In genomic region chr14:30570303-30570702, GRCm38 (mm10) we compare ENCODE assay signal across 18 mouse cellular contexts. TPM values are rescaled to one million over a fixed set of nuclear protein-coding genes. Genes with fewer than 3 reads are reported as not detected.
A peak's percentile ranks its signal among the peaks of the same experiment; 100 is the strongest.
DNase-seq lines count a peak whose midpoint lies in the region; ATAC-seq and TF ChIP-seq lines count a peak whose summit lies in the region.
"Had no signal": no experiment of that assay in that cellular context is flagged by ENCODE, and none has a peak within 500 bp of the region (broad histone marks: within the 10 kb centered on the region; RNA-seq: fewer than 3 reads in every experiment).

No protein-coding gene starts in this region.

- H3K4me3 ChIP-seq in heart, embryonic 13.5 days, result no peak overlapping the region
- no peak overlapping the region for H3K4me3 ChIP-seq in heart, embryonic 11.5 days (ENCODE audit: low read depth, low read length)
- H3K4me3 ChIP-seq in lung, adult 2 months (replicated peaks; ENCODE audit: extremely low read depth, low read depth, low read length), result no peak overlapping the region
- no peak overlapping the region for H3K4me3 ChIP-seq in hindbrain, postnatal 0 days (ENCODE audit: low read length)
- H3K4me3 ChIP-seq: embryonic facial prominence, embryonic 12.5 days; heart, embryonic 15.5 days; hindbrain, embryonic 10.5 days; limb, embryonic 13.5 days; midbrain, embryonic 10.5 days had no signal

- no peaks in the 10 kb centered on the region for H3K27me3 ChIP-seq in heart, embryonic 13.5 days (replicated peaks)
- H3K27me3 ChIP-seq in heart, embryonic 11.5 days (ENCODE audit: control insufficient read depth, insufficient read depth, low read length), result no peaks in the 10 kb centered on the region
- no peaks in the 10 kb centered on the region for H3K27me3 ChIP-seq in Patski
- H3K27me3 ChIP-seq in hindbrain, postnatal 0 days (ENCODE audit: insufficient read depth, low read length), result no peaks in the 10 kb centered on the region
- H3K27me3 ChIP-seq: embryonic facial prominence, embryonic 12.5 days; heart, embryonic 15.5 days; limb, embryonic 13.5 days had no signal

- WGBS in heart, embryonic 13.5 days, result 72% methylated on average over 9 of the region's 9 CpGs
- WGBS in heart, embryonic 11.5 days (ENCODE audit: insufficient replicate concordance), result 83% methylated on average over 9 of the region's 9 CpGs
- 42% methylated on average over 9 of the region's 9 CpGs for WGBS in lung, adult 2 months
- WGBS in hindbrain, postnatal 0 days, result 60% methylated on average over 9 of the region's 9 CpGs

- H3K4me2 ChIP-seq in heart, embryonic 13.5 days, result no peak overlapping the region
- H3K4me2 ChIP-seq in heart, embryonic 11.5 days, result no peak overlapping the region
- no peak overlapping the region for H3K4me2 ChIP-seq in hindbrain, postnatal 0 days (ENCODE audit: low read depth, low read length)
- H3K4me2 ChIP-seq: embryonic facial prominence, embryonic 12.5 days; heart, embryonic 15.5 days; limb, embryonic 13.5 days had no signal

- H3K27ac ChIP-seq in heart, embryonic 13.5 days (replicated peaks), result peak overlapping the region; percentile 40
- no peak overlapping the region for H3K27ac ChIP-seq in heart, embryonic 11.5 days (ENCODE audit: low read depth, low read length)
- no peak overlapping the region for H3K27ac ChIP-seq in hindbrain, postnatal 0 days
- H3K27ac ChIP-seq: embryonic facial prominence, embryonic 12.5 days; heart, embryonic 15.5 days; hindbrain, embryonic 10.5 days; limb, embryonic 13.5 days; midbrain, embryonic 10.5 days; stomach, postnatal 0 days had no signal

- POLR2A ChIA-PET in Patski (lab: Charles Lee), result no interaction called here

- H3K9ac ChIP-seq in heart, embryonic 13.5 days, result no peak overlapping the region
- no peak overlapping the region for H3K9ac ChIP-seq in heart, embryonic 11.5 days (ENCODE audit: low read depth, low read length)
- H3K9ac ChIP-seq in hindbrain, postnatal 0 days (replicated peaks; ENCODE audit: low read length), result no peak overlapping the region
- H3K9ac ChIP-seq: embryonic facial prominence, embryonic 12.5 days; heart, embryonic 15.5 days; limb, embryonic 13.5 days had no signal

- in situ Hi-C loops in Patski (cut with MboI; ENCODE audit: low pct_unique_long_range_greater_than_20kb), result no loop called here

- peaks cover 13% of the 10 kb centered on the region for H3K4me1 ChIP-seq in heart, embryonic 13.5 days
- H3K4me1 ChIP-seq in heart, embryonic 11.5 days (ENCODE audit: control insufficient read depth, insufficient read depth, low read length), result no peaks in the 10 kb centered on the region
- H3K4me1 ChIP-seq in lung, adult 2 months (ENCODE audit: control insufficient read depth, insufficient read depth, low read length), result 0 out of 2 replicates have a peak, but pooled peaks cover 2% of the 10 kb centered on the region
- H3K4me1 ChIP-seq in hindbrain, postnatal 0 days (ENCODE audit: insufficient read depth, low read length), result no peaks in the 10 kb centered on the region
- H3K4me1 ChIP-seq: embryonic facial prominence, embryonic 12.5 days; hindbrain, embryonic 10.5 days; limb, embryonic 13.5 days; midbrain, embryonic 10.5 days had no signal

- DNase-seq in lung, adult 18-20 months, result peak; percentile 68 to 79
- no peak for DNase-seq in lung, adult 2 months
- DNase-seq in Patski (ENCODE audit: low read depth, low spot score), result no peak
- DNase-seq in lung, postnatal 10 days, result peak; percentile 62
- DNase-seq in B cell, adult 2 months, result no peak
- DNase-seq in hindbrain, postnatal 0 days (ENCODE audit: low spot score), result no peak
- DNase-seq: cerebellum, adult 2 months; retina, postnatal 1 day; thymus, postnatal 4 days had no signal

- CTCF ChIA-PET in Patski (lab: Charles Lee), result no interaction called here

- no peak for ATAC-seq in heart, embryonic 13.5 days (ENCODE audit: extremely low read depth, insufficient number of reproducible peaks, low FRiP score, low TSS enrichment)
- ATAC-seq in heart, embryonic 11.5 days (replicated peaks; ENCODE audit: insufficient number of reproducible peaks, low FRiP score, low TSS enrichment), result no peak
- ATAC-seq in Patski, result peak; percentile 49
- ATAC-seq in hindbrain, postnatal 0 days, result no peak
- ATAC-seq: inflammation-experienced regulatory T-cells, adult 6 months had no signal

- no peak for TF ChIP-seq CTCF in lung, adult 2 months (IDR thresholded peaks at IDR 0.05; ENCODE audit: insufficient read depth, low read length)
- no peak for TF ChIP-seq CTCF in Patski (IDR thresholded peaks at IDR 0.05)
- no peak for TF ChIP-seq CTCF in hindbrain, postnatal 0 days (IDR thresholded peaks at IDR 0.05; ENCODE audit: low read depth)

- no peaks in the 10 kb centered on the region for H3K9me3 ChIP-seq in heart, embryonic 13.5 days
- H3K9me3 ChIP-seq in heart, embryonic 11.5 days (replicated peaks; ENCODE audit: control insufficient read depth, low read length), result no peaks in the 10 kb centered on the region
- H3K9me3 ChIP-seq in hindbrain, postnatal 0 days (ENCODE audit: low read length), result no peaks in the 10 kb centered on the region
- H3K9me3 ChIP-seq: embryonic facial prominence, embryonic 12.5 days; heart, embryonic 15.5 days; hindbrain, embryonic 10.5 days; limb, embryonic 13.5 days; midbrain, embryonic 10.5 days had no signal

- no peak for TF ChIP-seq POLR2A in lung, adult 2 months (IDR thresholded peaks at IDR 0.05; ENCODE audit: borderline replicate concordance, extremely low read depth, low read depth, low read length)

- peaks cover 96% of the 10 kb centered on the region for H3K36me3 ChIP-seq in heart, embryonic 13.5 days
- peaks cover 56% of the 10 kb centered on the region for H3K36me3 ChIP-seq in heart, embryonic 11.5 days (ENCODE audit: control insufficient read depth, insufficient read depth, low read length)
- H3K36me3 ChIP-seq in hindbrain, postnatal 0 days (ENCODE audit: insufficient read depth, low read length), result peaks cover 84% of the 10 kb centered on the region

RNA-seq across cellular contexts. Expression of gene Tkt, which starts 22.1 kb away (rescaled TPM):
- 86.2 and 96.6 TPM in 2 replicates for polyA plus RNA-seq in heart, embryonic 13.5 days (2015; fragmentation: Nextera tagmentation; extraction: Ambion mirVana)
- 38.6 and 54.6 TPM in 2 replicates for polyA plus RNA-seq in heart, embryonic 11.5 days (2014; fragmentation: Nextera tagmentation; extraction: Ambion mirVana)
- polyA plus RNA-seq in lung, adult 2 months (2012; rRNA removed), result 223 and 271 TPM in 2 replicates
- 543 TPM for polyA plus RNA-seq in Patski (2021)
- total RNA-seq in hindbrain, postnatal 0 days (2014; rRNA removed), result 388 and 429 TPM in 2 replicates
- polyA plus RNA-seq in hindbrain, postnatal 0 days (2015; fragmentation: Nextera tagmentation; extraction: Ambion mirVana), result 248 and 258 TPM in 2 replicates

RNA-seq across cellular contexts. Expression of gene Prkcd, which starts 55.7 kb away (rescaled TPM):
- polyA plus RNA-seq in heart, embryonic 13.5 days (2015; fragmentation: Nextera tagmentation; extraction: Ambion mirVana), result 36.7 and 40.9 TPM in 2 replicates
- 25.5 and 28.1 TPM in 2 replicates for polyA plus RNA-seq in heart, embryonic 11.5 days (2014; fragmentation: Nextera tagmentation; extraction: Ambion mirVana)
- 111 and 134 TPM in 2 replicates for polyA plus RNA-seq in lung, adult 2 months (2012; rRNA removed)
- 68.7 TPM for polyA plus RNA-seq in Patski (2021)
- total RNA-seq in hindbrain, postnatal 0 days (2014; rRNA removed), result 26.2 and 26.8 TPM in 2 replicates
- polyA plus RNA-seq in hindbrain, postnatal 0 days (2015; fragmentation: Nextera tagmentation; extraction: Ambion mirVana), result 19.6 and 20.4 TPM in 2 replicates

Comparison
In these comparisons a context has a peak if more than half of its experiments do, and no peak if none do; other contexts are left out.
1. DNase-seq: peak in lung, adult 18-20 months (2 of 2) and lung, postnatal 10 days (single experiment); none in lung, adult 2 months (single experiment), Patski (single experiment), B cell, adult 2 months (0 of 2) and hindbrain, postnatal 0 days (single experiment).